In genomic region chr14:75753991-75754817, GRCm38 (mm10) we compare ENCODE assay signal across 8 mouse cellular contexts. TPM values are rescaled to one million over a fixed set of nuclear protein-coding genes. Genes with fewer than 3 reads are reported as not detected.
DNase-seq lines count a peak whose midpoint lies in the region; ATAC-seq and TF ChIP-seq lines count a peak whose summit lies in the region.

TSS of gene Cog3 (minus strand) at chr14:75754517.

- peak within 1 kb of the TSS; percentile 88 for H3K4me2 ChIP-seq in hindbrain, embryonic 13.5 days

- in situ Hi-C loops in Patski (cut with MboI; ENCODE audit: low pct_unique_long_range_greater_than_20kb), result no loop called here

- under 1% methylated on average over 72 of the region's 78 CpGs for WGBS in hindbrain, embryonic 13.5 days

- POLR2A ChIA-PET in Patski (lab: Charles Lee), result no interaction called here

- peak; percentile 57 for DNase-seq in Patski (ENCODE audit: low read depth, low spot score)
- DNase-seq in cerebellum, postnatal 14 days, result peak; percentile 99
- peak; percentile 92 to 97 for DNase-seq in frontal cortex, postnatal 14 days (ENCODE audit: low spot score in 2 of 2)
- DNase-seq in layer of hippocampus, postnatal 25 days (ENCODE audit: extremely low spot score in 1 of 2, low spot score in 1 of 2), result peak; percentile 96 to 98
- peak; percentile 97 for DNase-seq in lung, postnatal 25 days (ENCODE audit: low spot score)
- DNase-seq in retina, embryonic 14.5 days (ENCODE audit: low spot score), result peak; percentile 92
- peak; percentile 98 for DNase-seq in thymus, postnatal 4 days

- H3K27me3 ChIP-seq in Patski, result no peaks in the 10 kb centered on the region
- peaks cover 11% of the 10 kb centered on the region for H3K27me3 ChIP-seq in hindbrain, embryonic 13.5 days

- H3K4me3 ChIP-seq in hindbrain, embryonic 13.5 days, result peak within 1 kb of the TSS; percentile 98

- H3K9me3 ChIP-seq in hindbrain, embryonic 13.5 days, result no peaks in the 10 kb centered on the region

- TF ChIP-seq CTCF in Patski (IDR thresholded peaks at IDR 0.05), result no peak

- ATAC-seq in Patski, result peak; percentile 89
- ATAC-seq in hindbrain, embryonic 13.5 days (ENCODE audit: low FRiP score), result peak; percentile 98

- peak within 1 kb of the TSS; percentile 87 for H3K27ac ChIP-seq in hindbrain, embryonic 13.5 days

- H3K9ac ChIP-seq in hindbrain, embryonic 13.5 days, result peak within 1 kb of the TSS; percentile 96

- H3K4me1 ChIP-seq in hindbrain, embryonic 13.5 days (replicated peaks), result peaks cover 30% of the 10 kb centered on the region

- no peaks in the 10 kb centered on the region for H3K36me3 ChIP-seq in hindbrain, embryonic 13.5 days

- CTCF ChIA-PET in Patski (lab: Charles Lee), result no interaction called here

RNA-seq across cellular contexts. Expression of gene Cog3, which starts in this region (rescaled TPM):
- 25.8 TPM for polyA plus RNA-seq in Patski (2021)
- 18.6 and 19.2 TPM in 2 replicates for polyA plus RNA-seq in hindbrain, embryonic 13.5 days (2015; fragmentation: Nextera tagmentation; extraction: Ambion mirVana)
- total RNA-seq in layer of hippocampus, postnatal 25 days (2021), result 10 to 100 TPM; 22.5 to 25.5 TPM

Comparison
In these comparisons a context has a peak if more than half of its experiments do, and no peak if none do; other contexts are left out.
1. Peak in every context shown above with its lines: DNase-seq, ATAC-seq, H3K4me3 ChIP-seq and H3K27ac ChIP-seq.